Mouse (Mus musculus): ENCODE measurements around the gene Bmper.

DNA sequence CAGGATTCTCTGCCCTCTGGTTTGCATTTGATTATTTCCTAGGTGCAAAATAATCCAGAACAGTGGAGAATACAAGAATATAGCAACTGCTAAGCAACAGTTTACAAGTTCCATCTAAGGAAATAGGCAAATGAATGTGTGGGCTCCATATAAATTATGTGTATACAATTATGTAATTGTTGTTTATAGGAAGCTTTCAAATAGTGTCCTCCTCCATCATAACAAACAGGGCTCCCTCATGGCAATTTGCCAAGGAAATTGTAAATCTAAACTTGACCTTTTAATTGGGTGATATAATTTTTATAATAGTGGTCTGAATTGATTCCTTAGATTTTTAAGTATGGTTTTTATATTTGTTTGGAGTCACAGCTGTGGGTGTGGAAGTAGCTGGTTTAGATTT lies 121.5 kb downstream of the Bmper start:
- TF ChIP-seq CTCF (IDR thresholded peaks at IDR 0.05; ENCODE audit: low read depth) (no peak), EP300 (IDR thresholded peaks at IDR 0.05; ENCODE audit: low read depth) (no peak)
